Mouse (Mus musculus) midbrain, embryonic 15.5 days (tissue): ENCODE data around the gene Upk2. TPM values are rescaled to one million over a fixed set of nuclear protein-coding genes. Genes with fewer than 3 reads are reported as not detected.
A peak's percentile ranks its signal among the peaks of the same experiment; 100 is the strongest.

Experiments used
- ATAC-seq: fragments of 200-750 bp; cut with Nextera tagmentation; replicated peaks from 2 replicates; pipeline ENCODE4 v1.8.0; 2017; ENCODE audit warnings: moderate TSS enrichment
- H3K27ac ChIP-seq: fragments of 300-500 bp; sonication (generic); 2 replicates; pipeline ENCODE4 v1.5.1; 2015; ENCODE audit warnings: mild to moderate bottlenecking, inconsistent platforms
- H3K27me3 ChIP-seq: fragments of 300-500 bp; sonication (generic); replicated peaks from 2 replicates; pipeline ENCODE4 v1.6.1; 2015; ENCODE audit warnings: inconsistent platforms
- H3K36me3 ChIP-seq: fragments of 300-500 bp; sonication (generic); replicated peaks from 2 replicates; pipeline ENCODE4 v1.6.1; 2015; ENCODE audit warnings: inconsistent platforms
- H3K4me1 ChIP-seq: fragments of 300-500 bp; sonication (generic); 2 replicates; pipeline ENCODE4 v1.6.1; 2015; ENCODE audit warnings: inconsistent platforms
- H3K4me2 ChIP-seq: fragments of 300-500 bp; sonication (generic); 2 replicates; pipeline ENCODE4 v1.6.1; 2015; ENCODE audit warnings: inconsistent platforms, mild to moderate bottlenecking, moderate library complexity
- H3K4me3 ChIP-seq: fragments of 300-500 bp; sonication (generic); 2 replicates; pipeline ENCODE4 v1.5.1; 2015; ENCODE audit warnings: mild to moderate bottlenecking, inconsistent platforms
- H3K9ac ChIP-seq: fragments of 300-500 bp; sonication (generic); 2 replicates; pipeline ENCODE4 v1.6.1; 2015; ENCODE audit warnings: mild to moderate bottlenecking, inconsistent platforms
- H3K9me3 ChIP-seq: fragments of 300-500 bp; sonication (generic); 2 replicates; pipeline ENCODE4 v1.6.1; 2016; ENCODE audit warnings: inconsistent platforms
- WGBS: fragments of 180-500 bp; shearing (Covaris S2); methylation state at CpG from one replicate; pipeline ENCODE4 v1.1.7; 2015; ENCODE audit warnings: mixed read lengths; 5-methylcytosine and 5-hydroxymethylcytosine counted together
- polyA plus RNA-seq: library from polyadenylated mRNA; unstranded; fragments of >200 nt; fragmentation: Nextera tagmentation; extraction: Ambion mirVana; gene quantifications from 2 replicates; pipeline ENCODE4 v1.2.1, GENCODE M21; 2015

Gene Upk2
- polyA plus RNA-seq, 1 experiment from 2014 or later: not detected

- no peaks in the 10 kb centered on the region for H3K27me3 ChIP-seq
- peaks cover 78% of the 10 kb centered on the region for H3K4me1 ChIP-seq
- peak overlapping the region; percentile 64 for H3K27ac ChIP-seq
- H3K9ac ChIP-seq: 0 out of 2 replicates have a peak overlapping the region, but pooled peaks have one; percentile 2
- H3K9me3 ChIP-seq: no peaks in the 10 kb centered on the region
- H3K4me3 ChIP-seq: no peak overlapping the region
- no peak for ATAC-seq
- no peaks in the 10 kb centered on the region for H3K36me3 ChIP-seq
- peak overlapping the region; percentile 12; the same call in 1 of the 2 replicates for H3K4me2 ChIP-seq
- 54% methylated on average over 9 of the region's 9 CpGs for WGBS
Observed at GRCm38 (mm10) chr9:44494863-44495809, 40.4 kb upstream of the Upk2 start.

GRCm38 (mm10) chr9:44494261-44494862 is 39.6 kb upstream of the Upk2 start:
- H3K27ac ChIP-seq: peak overlapping the region; percentile 64
- no peaks in the 10 kb centered on the region for H3K9me3 ChIP-seq
- H3K9ac ChIP-seq: peak overlapping the region; percentile 2; the same call in 1 of the 2 replicates
- H3K4me3 ChIP-seq: no peak overlapping the region
- H3K4me1 ChIP-seq: peaks cover 78% of the 10 kb centered on the region
- H3K4me2 ChIP-seq: peak overlapping the region; percentile 12; the same call in 1 of the 2 replicates
- H3K27me3 ChIP-seq: no peaks in the 10 kb centered on the region
- ATAC-seq: no peak
- H3K36me3 ChIP-seq: no peaks in the 10 kb centered on the region
- WGBS: 19% methylated on average over 11 of the region's 11 CpGs

GRCm38 (mm10) chr9:44492631-44493461 is 38.1 kb upstream of the Upk2 start:
- WGBS: 63% methylated on average over 17 of the region's 17 CpGs
- H3K9me3 ChIP-seq: no peaks in the 10 kb centered on the region
- H3K27me3 ChIP-seq: no peaks in the 10 kb centered on the region
- no peak overlapping the region for H3K4me3 ChIP-seq
- ATAC-seq: no peak
- no peak overlapping the region for H3K4me2 ChIP-seq
- H3K36me3 ChIP-seq: no peaks in the 10 kb centered on the region
- peak overlapping the region; percentile 10; the same call in 1 of the 2 replicates for H3K9ac ChIP-seq
- H3K27ac ChIP-seq: no peak overlapping the region
- peaks cover 78% of the 10 kb centered on the region for H3K4me1 ChIP-seq

GRCm38 (mm10) chr9:44491351-44491750 is 36.6 kb upstream of the Upk2 start:
- WGBS: 79% methylated on average over 10 of the region's 10 CpGs
- H3K4me3 ChIP-seq: no peak overlapping the region
- no peak overlapping the region for H3K27ac ChIP-seq
- H3K9me3 ChIP-seq: no peaks in the 10 kb centered on the region
- no peaks in the 10 kb centered on the region for H3K27me3 ChIP-seq
- H3K9ac ChIP-seq: no peak overlapping the region
- H3K4me2 ChIP-seq: no peak overlapping the region
- H3K36me3 ChIP-seq: no peaks in the 10 kb centered on the region
- ATAC-seq: no peak
- peaks cover 80% of the 10 kb centered on the region for H3K4me1 ChIP-seq

GRCm38 (mm10) chr9:44490086-44490967 is 35.6 kb upstream of the Upk2 start:
- Histone ChIP-seq H3K9me3 (no peaks in the 10 kb centered on the region), H3K4me3 (peak overlapping the region; percentile 14; the same call in 1 of the 2 replicates), H3K36me3 (no peaks in the 10 kb centered on the region), H3K27ac (peak overlapping the region; percentile 76), H3K9ac (peak overlapping the region; percentile 14; the same call in 1 of the 2 replicates), H3K27me3 (no peaks in the 10 kb centered on the region), H3K4me2 (peak overlapping the region; percentile 93), H3K4me1 (peaks cover 87% of the 10 kb centered on the region)
- 17% methylated on average over 17 of the region's 17 CpGs for WGBS
- ATAC-seq: no peak

- 0 out of 2 replicates have a peak, but pooled peaks have one; percentile 29 for ATAC-seq
- H3K9ac ChIP-seq: peak overlapping the region; percentile 14; the same call in 1 of the 2 replicates
- peak overlapping the region; percentile 14; the same call in 1 of the 2 replicates for H3K4me3 ChIP-seq
- no peaks in the 10 kb centered on the region for H3K27me3 ChIP-seq
- H3K4me1 ChIP-seq: peaks cover 87% of the 10 kb centered on the region
- peak overlapping the region; percentile 93 for H3K4me2 ChIP-seq
- H3K27ac ChIP-seq: peak overlapping the region; percentile 76
- H3K9me3 ChIP-seq: no peaks in the 10 kb centered on the region
- H3K36me3 ChIP-seq: no peaks in the 10 kb centered on the region
- 3% methylated on average over 17 of the region's 17 CpGs for WGBS
Observed at GRCm38 (mm10) chr9:44489651-44490085, 34.9 kb upstream of the Upk2 start.

GRCm38 (mm10) chr9:44488855-44489381 is 34.1 kb upstream of the Upk2 start:
- H3K4me3 ChIP-seq: 0 out of 2 replicates have a peak overlapping the region, but pooled peaks have one; percentile 14

GRCm38 (mm10) chr9:44488416-44488815 is 33.6 kb upstream of the Upk2 start:
- H3K9me3 ChIP-seq: no peaks in the 10 kb centered on the region
- ATAC-seq: no peak
- H3K4me3 ChIP-seq: no peak overlapping the region
- no peaks in the 10 kb centered on the region for H3K27me3 ChIP-seq
- peak overlapping the region; percentile 93 for H3K4me2 ChIP-seq
- WGBS: 13% methylated on average over 8 of the region's 8 CpGs
- peak overlapping the region; percentile 11; the same call in 1 of the 2 replicates for H3K9ac ChIP-seq
- H3K36me3 ChIP-seq: no peaks in the 10 kb centered on the region
- H3K4me1 ChIP-seq: peaks cover 85% of the 10 kb centered on the region
- H3K27ac ChIP-seq: peak overlapping the region; percentile 76

More at GRCm38 (mm10) chr9:44488855-44489381, 34.1 kb upstream of the Upk2 start:
- peaks cover 87% of the 10 kb centered on the region for H3K4me1 ChIP-seq
- no peak for ATAC-seq
- 3% methylated on average over 5 of the region's 5 CpGs for WGBS
- peak overlapping the region; percentile 76 for H3K27ac ChIP-seq
- H3K4me2 ChIP-seq: peak overlapping the region; percentile 93
- H3K27me3 ChIP-seq: no peaks in the 10 kb centered on the region
- H3K36me3 ChIP-seq: no peaks in the 10 kb centered on the region
- peak overlapping the region; percentile 11; the same call in 1 of the 2 replicates for H3K9ac ChIP-seq
- H3K9me3 ChIP-seq: no peaks in the 10 kb centered on the region

GRCm38 (mm10) chr9:44487441-44487840 is 32.7 kb upstream of the Upk2 start:
- Histone ChIP-seq H3K4me2 (peak overlapping the region; percentile 93), H3K4me3 (peak overlapping the region; percentile 84; the same call in 1 of the 2 replicates), H3K27ac (peak overlapping the region; percentile 76), H3K4me1 (peaks cover 76% of the 10 kb centered on the region), H3K9ac (peak overlapping the region; percentile 25; the same call in 1 of the 2 replicates), H3K9me3 (no peaks in the 10 kb centered on the region), H3K36me3 (no peaks in the 10 kb centered on the region), H3K27me3 (no peaks in the 10 kb centered on the region)
- ATAC-seq: no peak
- WGBS: 11% methylated on average over 7 of the region's 7 CpGs

- WGBS: 17% methylated on average over 15 of the region's 15 CpGs
- H3K4me2 ChIP-seq: peak overlapping the region; percentile 93
- H3K9me3 ChIP-seq: no peaks in the 10 kb centered on the region
- no peaks in the 10 kb centered on the region for H3K36me3 ChIP-seq
- H3K9ac ChIP-seq: peak overlapping the region; percentile 97
- peaks cover 80% of the 10 kb centered on the region for H3K4me1 ChIP-seq
- H3K27ac ChIP-seq: peak overlapping the region; percentile 76; the same call in 1 of the 2 replicates
- ATAC-seq: no peak
- peak overlapping the region; percentile 84 for H3K4me3 ChIP-seq
- H3K27me3 ChIP-seq: no peaks in the 10 kb centered on the region
Observed at GRCm38 (mm10) chr9:44486741-44487421, 32.1 kb upstream of the Upk2 start.
